Mouse (Mus musculus) layer of hippocampus, postnatal 25 days (tissue): ENCODE results near the gene Slc39a10. TPM values are rescaled to one million over a fixed set of nuclear protein-coding genes. Genes with fewer than 3 reads are reported as not detected.

Source experiments
- DNase-seq, 2 experiments: peaks; one replicate each; pipeline ENCODE4 v3.0.0; 2022; ENCODE audit warnings: mixed read lengths in 2 of 2, low spot score in 1 of 2; ENCODE audit errors: extremely low spot score in 1 of 2
- total RNA-seq, 2 experiments: library from RNA; stranded (reverse); gene quantifications; 2 replicates each; pipeline ENCODE4 v1.2.3; 2021

Gene Slc39a10
- total RNA-seq, 2 experiments from 2014 or later: 97.3 to 107 TPM

DNA sequence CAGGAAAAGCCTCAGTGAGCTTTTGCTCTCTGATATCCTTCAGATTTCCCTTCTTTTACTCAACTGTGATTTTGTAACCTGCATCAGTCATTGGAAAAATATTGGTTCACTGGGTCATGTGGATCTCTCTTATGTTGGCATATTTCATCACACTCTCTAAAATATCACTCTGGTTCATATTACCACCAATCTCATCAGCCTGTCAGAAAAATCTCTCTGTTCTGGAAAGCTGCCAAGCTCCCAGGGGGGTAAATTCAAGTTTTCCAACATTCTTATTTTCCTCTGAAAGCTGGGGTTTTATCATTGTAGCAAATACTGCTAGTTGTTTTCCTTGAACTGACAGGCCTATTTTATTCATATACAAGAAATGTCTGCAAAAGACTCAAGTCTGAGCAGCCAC, 22.9 kb downstream of the Slc39a10 start:
- no peak for DNase-seq

DNA sequence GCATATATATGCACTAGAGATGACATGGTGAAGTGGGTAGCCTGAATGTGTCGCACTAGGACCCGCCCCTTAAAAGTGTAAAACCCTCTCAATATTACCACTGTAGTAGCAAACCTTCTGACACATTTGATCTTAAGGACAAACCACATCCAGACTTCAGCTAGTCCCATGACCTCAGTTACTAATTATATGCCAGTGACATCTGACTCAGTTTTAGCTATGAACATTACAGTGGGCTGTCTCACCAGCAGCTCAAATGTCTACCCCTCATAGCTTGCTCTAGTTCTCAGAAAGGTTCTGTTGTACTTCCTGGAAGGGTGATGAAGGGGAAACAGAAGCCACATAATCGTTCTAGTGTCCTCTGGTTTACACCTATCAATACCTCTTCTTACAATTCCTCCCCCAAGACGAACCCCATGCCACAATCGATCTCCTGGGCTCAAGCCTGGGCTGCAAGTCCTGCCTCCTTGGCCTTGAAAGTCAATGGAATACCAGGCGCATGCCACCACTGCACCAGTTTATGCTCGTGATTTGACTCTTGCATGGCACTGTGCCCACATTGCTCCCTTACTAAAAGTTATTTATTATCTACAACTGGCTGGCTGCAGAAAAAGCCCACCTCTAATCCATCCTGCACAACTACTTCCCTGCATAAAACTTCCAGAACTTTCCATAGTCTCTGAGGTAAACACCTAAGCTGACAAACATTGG, 28.3 kb downstream of the Slc39a10 start:
- no peak for DNase-seq

GRCm38 (mm10) chr1:46863434-46863833, 29.2 kb downstream of the Slc39a10 start:
- no peak for DNase-seq

DNA sequence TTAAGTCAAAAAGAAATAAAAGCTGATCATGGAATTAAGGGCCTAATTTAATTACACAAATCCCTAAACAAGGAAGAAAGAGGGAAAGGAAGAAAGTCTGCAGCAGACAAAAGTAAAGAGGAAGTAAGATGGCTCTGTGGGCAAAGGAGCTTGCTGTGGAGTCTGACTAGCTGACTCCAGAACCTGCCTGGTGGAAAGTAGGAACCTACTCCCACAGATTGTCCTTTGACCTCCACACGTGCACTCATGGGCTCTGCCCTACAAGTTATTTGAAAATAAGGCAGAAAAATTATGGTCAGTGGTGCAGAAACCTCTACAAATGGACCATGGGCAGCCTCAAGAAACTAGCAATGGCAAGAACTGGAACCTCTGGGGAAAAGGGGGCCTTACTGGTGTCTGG, 32.6 kb downstream of the Slc39a10 start:
- no peak for DNase-seq

DNA sequence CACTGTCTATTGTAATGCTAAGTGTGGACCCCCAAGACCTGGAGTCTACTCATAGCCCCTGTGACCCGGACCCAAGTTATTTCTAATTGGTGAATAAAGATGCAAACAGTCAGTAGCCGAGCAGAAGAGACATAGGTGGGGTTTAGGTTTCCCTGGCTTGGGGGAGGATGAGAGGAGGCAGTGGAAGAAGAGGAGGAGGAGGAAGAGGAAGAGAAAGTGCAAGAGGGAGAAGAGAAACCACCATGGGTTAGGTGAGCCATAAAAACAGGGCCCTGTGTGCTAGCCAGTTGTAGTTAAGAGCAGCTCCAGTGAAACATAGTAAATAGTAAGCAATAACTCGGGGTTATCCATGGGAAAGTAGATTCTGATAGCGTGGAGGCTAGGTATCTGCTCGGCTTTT, 34.1 kb downstream of the Slc39a10 start:
- no peak for DNase-seq

DNA sequence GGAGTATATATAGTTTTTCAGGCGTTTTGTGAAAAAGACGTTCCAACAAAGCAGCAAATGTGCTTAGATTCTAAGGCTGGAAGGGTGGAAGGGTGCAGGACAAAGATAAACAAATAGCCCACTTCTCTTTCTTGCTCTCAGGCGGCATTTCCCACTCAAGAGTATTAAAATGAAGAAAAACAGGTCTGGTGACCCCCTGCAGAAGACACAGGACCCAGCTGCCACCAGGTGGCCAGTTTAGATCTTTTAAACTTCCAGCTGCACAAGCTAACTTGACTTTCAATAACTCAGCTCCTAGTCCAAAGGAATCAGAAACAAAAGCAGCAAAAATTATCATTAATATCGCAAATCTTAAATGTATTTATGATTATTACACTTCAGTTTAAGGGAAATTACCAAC, 36.2 kb downstream of the Slc39a10 start:
- DNase-seq: no peak

DNA sequence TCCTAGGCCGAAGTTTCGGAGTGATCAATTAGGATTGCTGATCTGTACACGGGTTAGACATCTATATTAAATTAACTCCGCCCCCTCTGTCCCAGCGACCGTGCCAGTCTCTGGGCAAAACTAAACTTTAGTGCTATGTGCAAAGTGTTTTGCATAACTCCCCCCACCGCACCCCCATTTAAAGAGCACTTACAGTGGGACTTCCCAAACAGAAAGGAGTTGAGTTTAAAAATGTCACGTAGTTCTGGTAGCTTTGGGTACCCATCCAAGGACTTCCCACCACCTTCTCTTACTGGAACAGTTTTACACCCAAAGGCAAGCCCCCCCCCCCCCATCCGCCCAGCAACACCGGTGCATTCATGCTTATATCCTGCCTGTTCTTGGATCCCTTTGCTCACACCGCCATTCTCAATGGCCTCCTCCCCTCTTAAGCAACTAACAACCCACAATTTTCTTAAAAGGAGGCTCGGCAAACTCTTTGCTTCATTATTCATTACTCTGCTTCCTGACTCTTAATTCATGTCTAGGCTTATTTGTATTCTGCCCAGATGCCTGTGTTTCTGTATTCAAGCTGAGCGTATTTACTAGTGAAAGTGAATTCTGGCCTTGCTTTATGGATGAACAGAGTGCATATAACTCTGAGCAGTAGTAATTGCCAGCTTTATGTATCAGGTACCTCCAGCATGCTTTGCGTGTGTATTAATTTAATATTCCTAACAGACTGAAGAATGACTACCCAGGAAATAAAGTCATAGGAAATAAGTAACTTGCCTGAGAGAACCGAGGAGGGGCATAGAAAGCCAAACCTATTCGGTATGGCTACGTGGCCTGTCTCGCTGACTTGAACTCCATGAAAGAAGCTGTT, 38.4 kb downstream of the Slc39a10 start:
- no peak for DNase-seq

DNA sequence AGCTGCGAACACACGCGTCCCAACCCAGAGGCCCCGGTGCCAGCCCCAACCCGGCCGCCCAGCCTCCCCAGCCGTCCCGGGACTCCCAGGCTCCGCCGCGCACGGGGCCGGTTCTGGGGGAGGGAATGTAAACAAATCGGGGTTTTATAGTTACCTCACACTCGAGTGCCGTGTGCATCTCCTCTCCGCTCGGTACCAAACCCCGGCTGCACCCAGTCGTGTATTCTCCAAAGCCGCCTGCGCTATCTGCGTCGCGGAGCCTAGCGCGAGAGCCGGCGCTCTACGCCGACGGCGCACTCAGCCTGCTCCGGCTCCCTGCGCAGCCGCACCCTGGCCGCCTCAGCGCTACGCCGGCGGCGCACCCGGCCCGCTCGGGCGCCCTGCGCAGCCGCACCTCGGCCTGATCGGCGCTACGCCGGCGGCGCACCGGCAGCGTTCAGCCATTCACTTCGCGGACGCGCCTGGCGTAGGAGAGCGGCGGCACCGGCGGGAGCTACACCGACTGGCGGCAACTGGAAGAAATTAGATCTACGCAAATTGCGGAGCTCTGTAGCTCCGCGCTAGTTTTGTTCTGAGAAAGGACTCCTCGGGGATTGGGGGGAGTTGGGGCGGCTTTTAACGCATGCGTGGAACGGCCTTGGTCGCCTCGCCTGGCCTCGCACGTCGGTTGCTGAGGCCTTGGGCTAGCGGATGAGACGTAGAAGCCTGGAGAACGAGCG, 39.2 kb downstream of the Slc39a10 start:
- DNase-seq: peak; percentile 99 to 100

DNA sequence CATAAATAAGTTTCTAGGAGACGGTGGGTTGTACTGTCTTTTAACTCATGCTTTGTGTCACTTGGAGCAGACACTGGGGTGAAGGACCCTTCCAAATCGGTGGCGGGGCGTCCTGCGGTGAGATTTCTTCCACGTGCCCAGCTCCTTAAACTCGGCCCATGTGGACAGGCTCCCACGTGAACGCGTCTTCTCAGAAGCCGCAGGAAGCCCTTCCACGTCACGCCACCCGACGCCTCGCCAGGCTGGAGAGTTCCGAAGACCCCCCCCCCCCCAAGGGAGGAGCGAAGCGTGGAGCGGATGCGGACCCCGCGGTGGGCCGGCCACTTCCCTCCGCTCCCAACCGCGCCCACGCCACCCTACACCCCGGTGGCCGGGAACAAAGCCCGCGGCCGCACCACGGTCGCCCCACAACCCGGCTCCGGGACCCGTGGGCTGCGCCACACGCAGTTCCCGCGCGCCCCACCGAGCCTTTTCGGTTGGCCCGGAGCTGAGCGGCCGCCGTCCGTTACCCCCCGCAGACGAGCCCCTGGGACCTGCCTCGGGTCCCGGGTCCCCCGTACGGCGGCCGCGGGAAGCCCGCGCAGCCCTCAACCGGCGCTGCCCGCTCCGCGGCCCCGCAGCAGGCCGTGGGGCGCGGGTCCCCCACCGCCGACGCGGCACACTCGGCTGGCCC, 39.9 kb downstream of the Slc39a10 start:
- peak; percentile 44 to 53 for DNase-seq

DNA sequence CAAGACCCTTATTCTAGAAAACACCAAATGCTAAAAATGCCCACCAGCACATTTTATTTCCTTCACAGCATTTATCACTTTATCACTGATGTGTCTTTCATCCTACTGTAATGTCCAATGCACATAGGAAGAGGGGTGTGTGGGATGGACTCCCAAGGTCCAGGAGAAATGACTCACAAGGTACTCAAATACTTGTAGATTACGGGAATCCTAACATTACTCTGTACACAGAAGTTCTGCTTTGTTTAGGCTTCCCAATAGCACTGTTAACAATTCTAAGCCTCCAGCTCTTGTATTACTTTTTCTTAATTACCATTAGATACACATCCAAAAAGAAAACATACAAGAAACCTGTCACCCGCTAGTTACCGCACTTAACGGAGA, 40.4 kb downstream of the Slc39a10 start:
- no peak for DNase-seq

- DNase-seq: no peak
Observed at GRCm38 (mm10) chr1:46851586-46851985, 41.1 kb downstream of the Slc39a10 start.

DNA sequence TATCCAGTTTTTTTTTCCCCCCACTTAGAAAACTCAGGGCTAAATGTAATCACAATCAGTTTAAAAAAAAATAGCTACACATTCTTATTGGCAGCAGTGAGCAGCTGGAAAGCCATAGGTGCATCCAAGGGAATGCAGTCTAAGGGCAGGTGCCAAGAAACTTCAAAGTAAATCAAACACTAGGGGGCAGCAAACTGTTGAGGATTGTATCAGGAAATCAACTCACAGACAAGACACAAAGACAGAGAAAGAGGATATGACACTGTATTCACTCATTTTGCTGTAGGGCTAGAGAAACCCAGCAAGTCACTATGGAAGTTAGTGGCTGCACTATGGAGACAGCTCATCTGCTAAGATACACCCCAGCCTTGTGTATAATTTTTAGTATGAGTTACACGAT, 42.9 kb downstream of the Slc39a10 start:
- peak in 1 of 2 experiments; percentile 35 for DNase-seq

DNA sequence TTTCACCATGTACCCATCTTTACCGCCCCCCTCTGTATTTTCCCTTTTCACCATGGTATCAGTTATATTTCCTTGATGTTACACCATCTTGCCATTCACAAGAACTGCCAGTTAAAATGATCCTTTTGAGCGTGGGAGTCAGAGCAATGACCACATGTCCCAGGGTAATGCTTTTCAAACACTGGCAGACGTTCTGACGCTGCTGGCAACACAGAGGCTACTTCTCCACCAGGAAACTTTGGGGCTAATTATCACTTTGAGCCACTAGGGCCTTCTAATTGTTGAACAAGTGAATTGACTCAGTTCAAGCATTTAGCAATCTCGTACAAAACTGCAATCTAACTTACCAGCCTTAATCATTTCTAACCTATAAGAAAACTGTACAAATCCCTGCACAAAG, 47.4 kb downstream of the Slc39a10 start:
- DNase-seq: no peak

DNA sequence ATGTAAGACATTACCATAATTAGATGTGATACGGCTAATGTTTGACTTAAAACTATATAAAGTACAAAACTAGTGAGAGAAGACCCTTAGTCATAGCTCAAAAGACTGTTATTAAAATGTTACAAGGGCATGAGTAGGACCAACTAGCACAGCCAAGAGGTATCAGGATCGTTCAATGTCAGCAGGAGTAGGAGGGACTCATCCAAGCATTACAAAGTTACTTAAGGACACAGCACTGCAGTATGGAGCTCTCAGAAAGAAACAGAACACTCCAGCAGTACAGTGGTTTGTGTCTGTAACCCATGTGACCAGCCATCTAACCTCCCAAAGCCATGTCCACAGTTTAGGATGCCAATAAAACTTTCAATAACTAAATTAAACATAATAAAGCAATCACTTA, 48.4 kb downstream of the Slc39a10 start:
- no peak for DNase-seq

GRCm38 (mm10) chr1:46843406-46843805, 49.2 kb downstream of the Slc39a10 start:
- no peak for DNase-seq

DNA sequence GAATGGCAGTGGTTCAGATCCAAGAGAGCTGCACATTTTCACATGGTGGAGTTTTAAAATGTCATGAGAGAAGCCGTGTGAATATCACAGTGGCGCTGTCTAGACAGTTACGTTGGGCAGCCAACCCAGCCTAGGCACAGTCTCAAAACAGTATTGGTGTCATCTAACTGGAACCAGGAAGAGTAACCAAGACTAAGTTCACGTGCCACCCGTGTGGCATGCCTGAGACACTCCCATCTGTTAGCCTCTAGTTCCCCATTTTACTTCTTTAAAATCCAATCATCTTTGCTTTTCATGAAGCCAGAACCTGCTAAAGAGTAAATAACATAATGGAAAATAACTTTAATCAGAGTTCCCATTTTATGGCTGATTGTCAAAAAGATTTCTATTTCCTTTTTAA, 60.7 kb downstream of the Slc39a10 start:
- DNase-seq: no peak

- DNase-seq: no peak
Observed at GRCm38 (mm10) chr1:46830066-46830843, 62.4 kb downstream of the Slc39a10 start.

- DNase-seq: no peak
Observed at GRCm38 (mm10) chr1:46822256-46822972, 70.2 kb downstream of the Slc39a10 start.

- no peak for DNase-seq
Observed at GRCm38 (mm10) chr1:46817934-46818333, 74.7 kb downstream of the Slc39a10 start.
